Mouse (Mus musculus): Measurements from ENCODE around the gene Frg2f1. TPM values are rescaled to one million over a fixed set of nuclear protein-coding genes. Genes with fewer than 3 reads are reported as not detected.
"Not testable (repeated sequence)": the region's sequence is repeated elsewhere in the genome, so short reads cannot be mapped to it uniquely, and the experiment has no call there.

The Frg2f1 gene
- polyA plus RNA-seq, 1 experiment from 2014 or later, result 4.5 TPM

GRCm38 (mm10) chr4:119537436-119537835 is 1.9 kb downstream of the Frg2f1 start:
- H3K27me3 ChIP-seq (replicated peaks), result no peaks in the 10 kb centered on the region
- H3K4me3 ChIP-seq, result no peak overlapping the region
- H3K4me2 ChIP-seq, result no peak overlapping the region
- ATAC-seq (ENCODE audit: insufficient number of reproducible peaks, low FRiP score), result no peak
- 71% methylated on average over 4 of the region's 4 CpGs for WGBS
- no peak overlapping the region for H3K9ac ChIP-seq
- no peak overlapping the region for H3K27ac ChIP-seq (ENCODE audit: poor library complexity, severe bottlenecking)
- no peaks in the 10 kb centered on the region for H3K9me3 ChIP-seq (replicated peaks)
- peaks cover 12% of the 10 kb centered on the region; the same call in 1 of the 2 replicates for H3K4me1 ChIP-seq (replicated peaks)
- no peaks in the 10 kb centered on the region for H3K36me3 ChIP-seq

- H3K4me2 ChIP-seq; H3K27ac ChIP-seq (ENCODE audit: poor library complexity, severe bottlenecking); H3K27me3 ChIP-seq (replicated peaks); H3K9me3 ChIP-seq (replicated peaks); ATAC-seq (ENCODE audit: insufficient number of reproducible peaks, low FRiP score); H3K9ac ChIP-seq; H3K36me3 ChIP-seq; H3K4me3 ChIP-seq: not testable (repeated sequence)
- peaks cover 12% of the 10 kb centered on the region; the same call in 1 of the 2 replicates for H3K4me1 ChIP-seq (replicated peaks)
- WGBS, result 82% methylated on average over 4 of the region's 4 CpGs
Observed at GRCm38 (mm10) chr4:119536615-119537014, 2.7 kb downstream of the Frg2f1 start, which contains the start of gene Foxj3. Gene Foxj3 (plus strand): TSS chr4:119537004.

- no peaks in the 10 kb centered on the region for H3K27me3 ChIP-seq (replicated peaks)
- peaks cover 13% of the 10 kb centered on the region; the same call in 1 of the 2 replicates for H3K4me1 ChIP-seq (replicated peaks)
- H3K27ac ChIP-seq (ENCODE audit: poor library complexity, severe bottlenecking), result no peak overlapping the region
- WGBS, result 47% methylated on average over 4 of the region's 4 CpGs
- no peak overlapping the region for H3K4me2 ChIP-seq
- no peaks in the 10 kb centered on the region for H3K9me3 ChIP-seq (replicated peaks)
- ATAC-seq (ENCODE audit: insufficient number of reproducible peaks, low FRiP score), result no peak
- no peak overlapping the region for H3K4me3 ChIP-seq
- no peak overlapping the region for H3K9ac ChIP-seq
- H3K36me3 ChIP-seq, result no peaks in the 10 kb centered on the region
Observed at GRCm38 (mm10) chr4:119535103-119535502, 4.2 kb downstream of the Frg2f1 start.

- H3K27me3 ChIP-seq (replicated peaks), result no peaks in the 10 kb centered on the region
- H3K9ac ChIP-seq, result no peak overlapping the region
- H3K36me3 ChIP-seq, result no peaks in the 10 kb centered on the region
- no peak overlapping the region for H3K4me2 ChIP-seq
- H3K4me3 ChIP-seq, result no peak overlapping the region
- H3K9me3 ChIP-seq (replicated peaks), result no peaks in the 10 kb centered on the region
- 70% methylated on average over 2 of the region's 2 CpGs for WGBS
- H3K4me1 ChIP-seq (replicated peaks), result 0 out of 2 replicates have a peak, but pooled peaks cover 6% of the 10 kb centered on the region
- no peak for ATAC-seq (ENCODE audit: insufficient number of reproducible peaks, low FRiP score)
- H3K27ac ChIP-seq (ENCODE audit: poor library complexity, severe bottlenecking), result no peak overlapping the region
Observed at GRCm38 (mm10) chr4:119531813-119532212, 7.5 kb downstream of the Frg2f1 start.

GRCm38 (mm10) chr4:119526329-119526845 is 12.9 kb downstream of the Frg2f1 start:
- H3K27ac ChIP-seq (ENCODE audit: poor library complexity, severe bottlenecking), result no peak overlapping the region
- H3K4me3 ChIP-seq, result no peak overlapping the region
- no peak overlapping the region for H3K9ac ChIP-seq
- no peaks in the 10 kb centered on the region for H3K27me3 ChIP-seq (replicated peaks)
- no peaks in the 10 kb centered on the region for H3K36me3 ChIP-seq
- no peak overlapping the region for H3K4me2 ChIP-seq
- no peak for ATAC-seq (ENCODE audit: insufficient number of reproducible peaks, low FRiP score)
- H3K4me1 ChIP-seq (replicated peaks), result 0 out of 2 replicates have a peak, but pooled peaks cover 3% of the 10 kb centered on the region
- no peaks in the 10 kb centered on the region for H3K9me3 ChIP-seq (replicated peaks)

GRCm38 (mm10) chr4:119524466-119524865 is 14.9 kb downstream of the Frg2f1 start:
- WGBS, result 81% methylated on average over 2 of the region's 2 CpGs
- no peak for ATAC-seq (ENCODE audit: insufficient number of reproducible peaks, low FRiP score)

GRCm38 (mm10) chr4:119524010-119524409 is 15.3 kb downstream of the Frg2f1 start:
- H3K4me2 ChIP-seq, result no peak overlapping the region
- H3K27ac ChIP-seq (ENCODE audit: poor library complexity, severe bottlenecking), result no peak overlapping the region
- no peak overlapping the region for H3K4me3 ChIP-seq
- no peaks in the 10 kb centered on the region for H3K4me1 ChIP-seq (replicated peaks)
- H3K27me3 ChIP-seq (replicated peaks), result no peaks in the 10 kb centered on the region
- no peak overlapping the region for H3K9ac ChIP-seq
- no peaks in the 10 kb centered on the region for H3K36me3 ChIP-seq
- WGBS, result 72% methylated on average over 1 of the region's 1 CpGs
- no peak for ATAC-seq (ENCODE audit: insufficient number of reproducible peaks, low FRiP score)
- H3K9me3 ChIP-seq (replicated peaks), result no peaks in the 10 kb centered on the region

More at GRCm38 (mm10) chr4:119524466-119524865, 14.9 kb downstream of the Frg2f1 start:
- Histone ChIP-seq H3K27ac (ENCODE audit: poor library complexity, severe bottlenecking) (no peak overlapping the region), H3K36me3 (no peaks in the 10 kb centered on the region), H3K27me3 (replicated peaks) (no peaks in the 10 kb centered on the region), H3K9me3 (replicated peaks) (no peaks in the 10 kb centered on the region), H3K4me2 (no peak overlapping the region), H3K9ac (no peak overlapping the region), H3K4me1 (replicated peaks) (no peaks in the 10 kb centered on the region), H3K4me3 (no peak overlapping the region)

GRCm38 (mm10) chr4:119523575-119523974 is 15.8 kb downstream of the Frg2f1 start:
- H3K9me3 ChIP-seq (replicated peaks), result no peaks in the 10 kb centered on the region
- H3K27ac ChIP-seq (ENCODE audit: poor library complexity, severe bottlenecking), result no peak overlapping the region
- no peak overlapping the region for H3K4me2 ChIP-seq
- no peak overlapping the region for H3K4me3 ChIP-seq
- ATAC-seq (ENCODE audit: insufficient number of reproducible peaks, low FRiP score), result no peak
- H3K27me3 ChIP-seq (replicated peaks), result no peaks in the 10 kb centered on the region
- no peaks in the 10 kb centered on the region for H3K36me3 ChIP-seq
- WGBS, result 73% methylated on average over 4 of the region's 4 CpGs
- no peaks in the 10 kb centered on the region for H3K4me1 ChIP-seq (replicated peaks)
- no peak overlapping the region for H3K9ac ChIP-seq

- Histone ChIP-seq H3K27ac (ENCODE audit: poor library complexity, severe bottlenecking) (peak overlapping the region; percentile 91), H3K4me2 (peak overlapping the region; percentile 52), H3K4me1 (replicated peaks) (peaks cover 17% of the 10 kb centered on the region), H3K9me3 (replicated peaks) (no peaks in the 10 kb centered on the region), H3K27me3 (replicated peaks) (no peaks in the 10 kb centered on the region), H3K4me3 (no peak overlapping the region), H3K9ac (no peak overlapping the region), H3K36me3 (no peaks in the 10 kb centered on the region)
- peak; percentile 85 for ATAC-seq (ENCODE audit: insufficient number of reproducible peaks, low FRiP score)
- WGBS, result 6% methylated on average over 3 of the region's 3 CpGs
Observed at GRCm38 (mm10) chr4:119512731-119513141, 26.6 kb downstream of the Frg2f1 start.

GRCm38 (mm10) chr4:119511591-119511990 is 27.7 kb downstream of the Frg2f1 start:
- Histone ChIP-seq H3K36me3 (no peaks in the 10 kb centered on the region), H3K4me1 (replicated peaks) (peaks cover 17% of the 10 kb centered on the region), H3K4me2 (no peak overlapping the region), H3K4me3 (no peak overlapping the region), H3K9me3 (replicated peaks) (no peaks in the 10 kb centered on the region), H3K27ac (ENCODE audit: poor library complexity, severe bottlenecking) (no peak overlapping the region), H3K9ac (no peak overlapping the region), H3K27me3 (replicated peaks) (no peaks in the 10 kb centered on the region)
- ATAC-seq (ENCODE audit: insufficient number of reproducible peaks, low FRiP score), result no peak
- WGBS, result 72% methylated on average over 2 of the region's 2 CpGs

GRCm38 (mm10) chr4:119498319-119498848 is 40.9 kb downstream of the Frg2f1 start:
- H3K4me3 ChIP-seq, result no peak overlapping the region
- H3K4me2 ChIP-seq, result no peak overlapping the region

GRCm38 (mm10) chr4:119492933-119493327 is 46.4 kb downstream of the Frg2f1 start:
- H3K4me2 ChIP-seq, result peak overlapping the region; percentile 90
- H3K4me3 ChIP-seq, result peak overlapping the region; percentile 63
- WGBS, result 40% methylated on average over 10 of the region's 10 CpGs
- peak overlapping the region; percentile 67 for H3K9ac ChIP-seq
- H3K9me3 ChIP-seq (replicated peaks), result no peaks in the 10 kb centered on the region
- 0 out of 2 replicates have a peak overlapping the region, but pooled peaks have one; percentile 9 for H3K27ac ChIP-seq (ENCODE audit: poor library complexity, severe bottlenecking)
- peaks cover 38% of the 10 kb centered on the region for H3K27me3 ChIP-seq (replicated peaks)
- no peaks in the 10 kb centered on the region for H3K36me3 ChIP-seq
- ATAC-seq (ENCODE audit: insufficient number of reproducible peaks, low FRiP score), result no peak
- H3K4me1 ChIP-seq (replicated peaks), result peaks cover 4% of the 10 kb centered on the region

More at GRCm38 (mm10) chr4:119498319-119498848, 40.9 kb downstream of the Frg2f1 start:
- Histone ChIP-seq H3K27ac (ENCODE audit: poor library complexity, severe bottlenecking) (no peak overlapping the region), H3K36me3 (no peaks in the 10 kb centered on the region), H3K9ac (no peak overlapping the region), H3K9me3 (replicated peaks) (no peaks in the 10 kb centered on the region), H3K4me1 (replicated peaks) (no peaks in the 10 kb centered on the region), H3K27me3 (replicated peaks) (peaks cover 29% of the 10 kb centered on the region)
- 71% methylated on average over 5 of the region's 5 CpGs for WGBS
- no peak for ATAC-seq (ENCODE audit: insufficient number of reproducible peaks, low FRiP score)
